Mouse (Mus musculus): ENCODE results near the gene Rcsd1.

The Rcsd1 gene

DNA sequence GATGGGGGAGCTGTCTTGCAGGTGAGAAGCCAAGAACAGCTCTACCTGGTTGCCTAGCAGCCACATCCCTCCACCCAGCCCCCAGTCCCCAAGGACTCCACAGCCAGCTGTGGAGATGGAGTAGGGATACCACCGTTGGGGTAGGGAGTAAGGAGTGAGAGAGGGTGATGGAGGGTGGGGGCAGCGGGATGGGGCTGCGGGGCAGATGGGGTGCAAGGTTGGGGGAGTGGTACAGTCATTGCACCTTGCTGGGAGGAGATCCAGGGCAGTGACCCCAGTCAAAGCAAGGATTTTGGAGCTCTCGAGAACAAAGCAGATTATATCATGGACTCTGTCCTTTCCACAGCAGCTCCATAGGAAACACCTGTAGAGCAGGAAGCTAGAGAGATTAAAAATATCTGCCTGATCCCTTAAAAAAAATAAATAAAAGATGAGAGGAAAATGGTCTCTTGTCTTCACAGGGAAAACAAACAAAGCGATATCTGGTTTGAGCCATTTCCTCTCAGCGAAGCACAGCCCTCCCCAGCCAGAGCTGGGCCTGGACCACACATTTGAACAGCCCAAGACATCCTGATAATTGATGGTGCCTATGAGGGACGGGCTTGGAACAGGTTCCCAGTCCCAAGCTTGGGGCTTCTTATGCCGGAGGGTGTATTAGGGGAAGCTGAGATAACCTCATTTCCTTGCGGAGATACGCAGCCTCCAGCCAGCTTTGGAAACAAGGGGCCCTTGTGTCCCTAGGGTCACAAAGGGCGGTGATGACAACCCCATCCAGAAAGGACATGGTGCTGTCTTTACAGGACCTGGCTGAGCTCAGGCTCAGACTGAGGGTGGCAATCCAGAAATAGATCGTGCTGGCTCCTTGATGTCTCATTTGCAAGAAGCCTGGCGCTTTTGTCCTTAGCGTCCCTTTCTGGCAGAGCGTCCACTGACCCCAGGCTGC is 25.0 kb downstream of the Rcsd1 start:
- peak; percentile 93; the same call in 1 of the 2 replicates for TF ChIP-seq GATA4 (IDR thresholded peaks at IDR 0.05; ENCODE audit: insufficient replicate concordance, low read length)

DNA sequence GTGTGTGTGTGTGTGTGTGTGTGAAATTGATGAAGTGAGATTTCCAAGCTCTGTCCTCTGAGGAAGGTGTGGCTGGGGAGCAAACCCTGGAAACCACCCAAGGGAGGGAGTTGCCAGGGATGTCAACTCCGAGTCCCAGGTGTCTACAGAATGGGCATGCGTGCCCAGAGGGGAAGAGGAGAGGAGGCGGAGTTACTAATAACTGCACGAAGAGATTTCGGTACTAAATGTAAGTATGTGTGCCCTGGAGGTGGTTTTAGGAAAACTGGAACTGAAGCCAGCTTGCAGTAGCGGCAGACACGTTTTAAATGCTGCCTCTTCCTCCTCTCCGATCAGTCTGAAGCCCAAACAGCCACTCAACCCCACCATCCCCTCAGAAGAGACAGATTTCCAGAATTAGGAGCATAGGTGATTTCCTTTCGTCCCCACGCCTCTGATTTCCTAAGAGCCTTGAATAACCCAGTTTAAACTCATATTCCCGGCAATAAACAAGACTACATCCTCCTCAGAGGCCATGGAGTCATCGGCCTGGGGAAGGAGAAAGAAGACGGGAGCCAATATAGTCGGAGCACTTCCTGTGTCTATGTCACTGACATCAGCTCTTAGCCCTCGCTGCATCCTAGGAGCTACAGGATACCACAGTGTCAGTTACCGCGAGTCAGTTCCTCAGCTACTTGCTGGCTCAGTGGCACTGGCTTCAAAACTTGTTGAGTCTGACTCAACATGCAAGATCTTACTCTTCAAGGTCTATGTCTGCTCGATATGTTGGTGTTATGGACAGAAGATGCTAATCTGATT is 27.3 kb downstream of the Rcsd1 start:
- TF ChIP-seq GATA4 (IDR thresholded peaks at IDR 0.05; ENCODE audit: insufficient replicate concordance, low read length) = no peak

DNA sequence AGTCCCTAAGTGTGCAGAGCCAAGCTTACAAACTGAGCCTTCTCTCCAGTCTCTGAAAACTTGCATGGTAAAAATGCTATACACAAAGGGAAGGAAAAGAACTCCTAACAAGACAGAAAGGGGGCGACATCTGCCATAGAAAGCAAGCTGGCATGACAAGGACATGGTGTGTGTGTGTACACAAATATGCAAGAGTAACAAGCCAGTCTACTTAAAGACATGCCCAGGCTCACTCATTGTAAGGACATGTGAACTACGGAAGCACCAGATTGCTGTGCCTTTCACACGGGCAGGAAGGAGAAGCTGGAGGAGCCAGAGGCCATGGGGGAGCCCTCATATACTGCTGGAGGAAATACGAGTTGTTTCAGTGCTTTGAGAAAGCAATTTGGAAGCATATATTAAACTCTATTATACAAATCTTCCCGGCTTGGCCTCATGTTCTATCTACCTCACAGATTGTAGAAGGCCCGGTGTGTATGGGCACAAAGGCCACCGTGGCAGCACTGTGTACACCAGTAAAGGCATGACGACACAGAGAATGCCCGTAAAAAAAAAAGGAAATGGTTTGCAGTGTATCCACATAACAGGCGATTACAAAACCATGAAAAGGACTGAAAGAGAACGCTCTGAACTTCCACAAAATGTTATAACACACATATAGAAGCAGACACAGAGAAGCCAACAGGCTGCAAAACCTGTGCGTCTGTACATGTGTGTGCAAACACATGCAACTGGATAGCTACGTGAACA is 28.3 kb downstream of the Rcsd1 start:
- no peak for TF ChIP-seq GATA4 (IDR thresholded peaks at IDR 0.05; ENCODE audit: insufficient replicate concordance, low read length)

DNA sequence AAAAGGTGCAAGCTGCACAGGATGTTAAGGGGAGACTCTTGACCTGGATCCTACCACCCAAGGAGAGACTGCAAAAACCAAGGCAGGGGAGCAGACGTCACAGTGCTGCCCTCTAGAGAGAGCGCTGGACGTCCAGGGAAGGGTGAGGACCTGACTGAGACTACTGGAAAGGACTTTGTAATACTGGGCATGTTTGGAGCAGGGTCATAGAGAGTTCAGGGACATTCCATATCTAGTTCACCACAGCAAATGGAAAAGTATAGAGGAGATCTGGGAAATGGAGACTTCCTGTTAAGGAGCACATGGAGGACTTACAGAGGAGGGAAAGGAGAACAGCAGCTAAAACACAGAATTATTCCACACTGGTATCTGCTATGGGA is 29.9 kb downstream of the Rcsd1 start:
- peak; percentile 63; the same call in 1 of the 2 replicates for TF ChIP-seq GATA4 (IDR thresholded peaks at IDR 0.05; ENCODE audit: insufficient replicate concordance, low read length)

DNA sequence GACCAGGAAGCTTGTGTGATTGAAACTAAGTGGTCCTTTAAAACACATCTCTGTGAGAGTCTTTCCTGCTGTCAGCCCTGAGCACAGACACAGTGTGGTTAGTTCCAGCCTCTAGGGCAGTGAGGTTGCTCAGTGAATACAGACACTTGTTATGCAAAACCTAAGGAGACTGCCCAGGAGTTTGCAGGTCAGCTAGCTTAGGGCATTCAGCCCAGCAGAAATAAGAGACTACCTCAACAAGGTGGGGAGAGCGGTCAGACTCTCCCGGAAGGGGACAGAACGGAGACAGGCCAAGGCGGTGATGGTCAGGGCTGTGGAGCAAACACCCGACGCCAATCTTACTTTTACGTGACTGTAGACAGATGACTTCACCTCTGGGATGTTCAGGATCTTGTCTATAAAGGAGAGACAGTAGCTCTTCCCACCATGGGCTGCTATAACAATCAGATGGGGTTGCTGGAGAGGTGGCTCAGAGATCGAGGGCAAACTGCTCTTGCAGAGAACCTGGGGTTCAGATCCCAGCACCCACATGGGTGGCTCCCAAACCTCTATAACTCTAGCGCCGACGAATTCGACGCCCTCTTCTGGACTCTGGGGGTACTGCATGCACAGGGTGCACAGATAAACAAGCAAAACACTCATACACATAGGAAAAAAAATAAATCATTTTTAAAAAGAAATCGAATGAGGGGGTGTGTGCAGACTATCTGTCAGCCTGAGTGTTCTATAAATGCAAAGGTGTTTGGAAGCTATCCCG is 30.5 kb downstream of the Rcsd1 start:
- no peak for TF ChIP-seq GATA4 (IDR thresholded peaks at IDR 0.05; ENCODE audit: insufficient replicate concordance, low read length)

DNA sequence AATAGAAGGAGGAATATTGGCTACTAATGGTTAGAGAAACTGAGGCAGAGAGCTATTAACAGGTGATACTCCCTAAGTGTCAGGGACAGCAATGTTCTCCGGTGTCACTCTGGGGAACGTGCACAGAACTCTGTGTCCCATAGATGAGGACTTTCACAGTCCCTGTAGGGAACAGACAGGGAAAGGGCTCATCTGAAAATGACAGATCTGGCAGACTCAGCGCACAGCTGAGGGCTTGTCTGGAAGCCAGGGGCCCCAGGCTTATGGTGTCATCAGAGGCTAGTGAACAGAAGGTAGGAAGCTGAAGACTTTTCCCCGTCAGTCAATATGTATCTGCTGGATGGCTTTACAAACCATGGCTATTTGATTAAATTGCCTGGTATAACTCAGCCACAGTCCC is 32.0 kb downstream of the Rcsd1 start:
- no peak for TF ChIP-seq GATA4 (IDR thresholded peaks at IDR 0.05; ENCODE audit: insufficient replicate concordance, low read length)

DNA sequence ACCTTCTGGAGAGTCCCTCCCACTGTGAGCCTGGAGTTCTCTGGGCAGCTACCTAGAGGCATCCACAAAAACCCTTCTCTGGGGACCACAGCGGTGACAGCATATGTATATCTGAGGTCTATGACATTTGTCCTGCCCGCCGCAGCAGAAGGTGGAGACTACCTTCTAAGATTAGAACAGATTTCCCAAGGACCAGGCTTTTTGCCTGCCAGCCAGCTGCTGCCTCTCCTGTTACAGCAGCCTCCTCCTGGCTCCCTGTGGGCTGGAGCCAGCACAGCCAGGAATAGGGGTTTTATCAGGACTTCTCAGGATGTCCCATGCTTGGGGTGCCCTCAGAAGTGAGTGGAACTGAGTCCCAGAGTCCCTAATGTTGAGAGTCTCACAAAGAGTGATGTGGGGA is 32.6 kb downstream of the Rcsd1 start:
- TF ChIP-seq GATA4 (IDR thresholded peaks at IDR 0.05; ENCODE audit: insufficient replicate concordance, low read length) = no peak

DNA sequence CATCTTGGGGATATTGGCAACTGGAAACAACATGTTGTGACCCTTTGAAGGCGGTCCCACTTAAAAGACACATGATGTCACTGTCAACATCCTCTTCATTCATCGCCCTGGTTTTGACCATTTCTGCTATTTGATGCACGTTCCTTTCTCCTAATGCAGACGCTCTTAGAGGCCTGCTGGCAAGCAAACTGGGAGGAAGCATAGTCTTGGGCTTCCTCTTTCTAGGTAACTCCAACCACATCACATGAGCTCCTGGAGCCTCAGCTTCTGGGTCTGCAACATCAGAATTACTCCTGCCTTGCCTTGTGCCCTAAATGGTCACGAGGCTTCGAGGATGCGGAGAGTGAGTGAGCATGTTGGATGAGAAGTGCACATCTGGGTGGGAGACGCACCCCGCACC is 34.4 kb downstream of the Rcsd1 start:
- TF ChIP-seq GATA4 (IDR thresholded peaks at IDR 0.05; ENCODE audit: insufficient replicate concordance, low read length) = no peak

DNA sequence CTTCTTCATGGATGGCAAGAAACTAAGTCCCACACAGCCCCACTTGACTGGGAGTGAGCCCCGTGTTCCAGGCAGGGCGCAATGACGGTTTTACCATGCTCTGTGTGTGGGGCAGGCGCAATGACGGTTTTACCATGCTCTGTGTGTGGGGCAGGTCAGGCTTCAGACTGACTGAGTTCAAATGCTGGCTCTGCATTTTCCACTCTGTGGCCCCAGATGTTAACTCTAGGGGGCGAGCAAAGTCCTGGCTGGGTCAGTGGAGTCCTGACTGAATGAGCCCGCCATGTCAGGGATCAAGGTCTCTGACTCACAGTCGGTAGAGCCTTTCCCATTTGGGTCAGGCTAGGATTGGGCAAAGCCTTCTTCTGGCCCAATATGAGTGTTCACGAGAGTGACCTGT is 37.2 kb downstream of the Rcsd1 start:
- TF ChIP-seq GATA4 (IDR thresholded peaks at IDR 0.05; ENCODE audit: insufficient replicate concordance, low read length) = no peak

DNA sequence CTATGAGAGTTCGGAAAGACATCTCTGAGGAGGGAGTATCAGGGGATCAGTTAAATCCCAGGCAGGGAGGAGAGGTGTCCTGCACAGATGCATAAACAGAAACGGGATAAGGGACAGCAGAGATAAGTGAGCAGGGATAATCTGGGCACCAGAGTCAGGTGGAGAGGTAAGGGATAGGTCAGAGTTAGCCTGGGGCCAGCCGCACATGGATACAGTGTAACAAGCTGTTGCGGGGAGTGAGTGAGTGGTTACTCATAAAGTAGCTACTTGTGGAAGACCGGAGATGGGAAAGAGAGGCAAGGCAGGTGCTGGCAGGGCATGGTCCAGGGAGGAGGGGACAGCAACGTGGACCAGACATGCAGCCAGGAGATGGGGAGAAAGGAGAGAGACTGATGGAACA is 39.5 kb downstream of the Rcsd1 start:
- no peak for TF ChIP-seq GATA4 (IDR thresholded peaks at IDR 0.05; ENCODE audit: insufficient replicate concordance, low read length)

DNA sequence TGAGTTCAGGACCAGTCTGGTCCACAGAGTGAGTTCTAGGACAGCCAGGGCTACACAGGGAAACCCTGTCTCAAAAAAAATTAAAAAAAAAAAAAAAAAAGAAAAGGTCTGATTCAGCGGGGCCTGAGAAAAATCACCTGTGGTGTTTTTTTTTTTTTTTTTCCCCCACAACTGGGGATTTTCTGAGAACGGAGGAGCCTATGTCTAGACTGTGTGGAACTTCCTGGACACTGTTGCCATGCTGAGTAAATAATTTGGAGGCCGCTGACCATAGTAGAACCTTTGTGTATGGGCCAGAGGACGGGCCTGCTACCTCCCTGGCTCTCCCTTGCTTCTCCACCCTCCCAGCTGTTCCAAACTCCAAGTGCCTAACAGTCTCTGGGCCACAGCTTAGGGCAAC is 40.7 kb downstream of the Rcsd1 start:
- TF ChIP-seq GATA4 (IDR thresholded peaks at IDR 0.05; ENCODE audit: insufficient replicate concordance, low read length) = no peak

DNA sequence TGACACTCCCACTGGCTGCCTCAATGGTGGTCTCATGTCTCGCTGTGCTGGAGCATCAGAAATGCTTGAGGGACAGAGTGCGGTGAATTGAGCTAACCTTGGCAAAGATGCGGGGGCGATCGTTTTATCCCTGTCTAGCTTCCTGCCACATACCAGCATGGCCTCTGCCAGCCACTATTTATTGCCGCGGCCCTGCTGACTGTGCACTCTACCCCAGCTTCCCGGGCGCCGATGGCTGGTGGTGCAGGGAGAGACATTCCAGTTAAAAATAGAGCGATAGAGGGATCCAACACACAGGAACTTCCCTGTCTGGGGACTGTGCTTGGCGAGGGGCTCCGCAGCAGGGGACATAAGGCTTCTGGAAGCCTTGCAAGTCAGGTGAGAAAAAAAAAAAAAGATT is 42.2 kb downstream of the Rcsd1 start:
- TF ChIP-seq GATA4 (IDR thresholded peaks at IDR 0.05; ENCODE audit: insufficient replicate concordance, low read length) = no peak

DNA sequence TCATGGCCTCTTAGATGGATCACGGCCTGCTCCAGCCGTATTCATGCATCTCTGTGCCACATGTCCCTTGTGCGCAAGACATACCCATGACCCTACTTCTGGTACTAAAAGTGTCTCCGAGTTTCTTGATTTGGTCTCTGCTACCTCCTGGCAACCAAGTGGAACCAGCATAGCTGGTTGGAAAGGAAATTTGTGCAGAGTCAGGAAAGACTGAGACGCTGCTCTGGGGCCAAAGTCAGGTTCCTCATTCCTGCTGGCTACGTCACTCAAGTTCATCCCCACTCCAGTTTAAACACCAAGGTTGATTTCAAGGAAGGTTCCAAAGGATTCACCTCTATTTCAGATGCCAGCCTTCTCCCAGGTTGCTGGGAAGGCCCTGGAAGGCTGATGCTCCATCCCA is 42.6 kb downstream of the Rcsd1 start:
- no peak for TF ChIP-seq GATA4 (IDR thresholded peaks at IDR 0.05; ENCODE audit: insufficient replicate concordance, low read length)

DNA sequence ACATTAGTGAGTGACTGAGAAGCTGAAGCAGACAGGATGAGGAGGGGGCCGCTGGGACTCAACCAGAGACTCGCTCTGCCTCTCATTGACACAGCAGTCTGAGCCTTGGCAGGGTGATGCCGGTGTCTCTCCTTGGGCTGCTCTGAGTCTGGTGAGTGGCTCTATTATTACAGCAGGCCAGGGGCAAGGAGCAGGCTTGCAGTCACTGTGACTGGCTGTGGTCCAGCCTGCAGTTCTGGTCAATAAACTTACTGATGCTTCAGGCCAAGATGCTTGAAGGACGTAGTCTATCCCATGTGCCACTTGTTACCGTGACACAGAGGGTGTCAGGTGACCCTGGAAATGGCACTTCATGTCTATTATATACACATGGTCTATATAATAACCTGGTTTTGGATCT is 43.8 kb downstream of the Rcsd1 start:
- no peak for TF ChIP-seq GATA4 (IDR thresholded peaks at IDR 0.05; ENCODE audit: insufficient replicate concordance, low read length)

DNA sequence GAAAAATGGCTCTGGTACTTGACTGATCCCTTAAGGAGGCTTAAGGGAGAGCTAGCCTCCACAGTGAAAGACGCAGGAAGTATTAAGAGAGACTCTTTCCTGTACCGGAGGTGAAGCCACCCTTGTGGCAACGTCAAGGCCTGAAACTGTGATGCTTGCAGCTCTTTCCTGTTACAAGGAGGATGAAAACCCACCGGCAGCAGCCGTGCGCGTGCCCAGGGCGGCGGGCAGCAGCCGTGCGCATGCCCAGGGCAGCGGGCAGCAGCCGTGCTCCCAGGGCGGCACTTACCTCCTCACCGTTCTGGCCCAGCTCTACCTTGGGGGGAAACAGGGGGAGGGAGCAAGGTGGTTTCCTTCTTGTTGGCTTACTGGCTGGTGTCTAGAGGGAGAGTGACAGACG is 46.3 kb downstream of the Rcsd1 start:
- TF ChIP-seq GATA4 (IDR thresholded peaks at IDR 0.05; ENCODE audit: insufficient replicate concordance, low read length) = no peak

Data from liver, adult (tissue).